Mouse (Mus musculus) frontal cortex, adult (tissue): ENCODE results near the gene Xpo6.

Experiments used
- ATAC-seq: cut with Nextera tagmentation; 2 replicates; pipeline ENCODE4 v1.9.2; 2017; ENCODE audit warnings: mild to moderate bottlenecking, moderate library complexity, mixed read lengths; ENCODE audit not compliant: low TSS enrichment

Gene Xpo6

GRCm38 (mm10) chr7:126194175-126194574 is 6.1 kb downstream of the Xpo6 start:
- no peak for ATAC-seq

- no peak for ATAC-seq
Measured at GRCm38 (mm10) chr7:126191471-126191870, 8.8 kb downstream of the Xpo6 start.

GRCm38 (mm10) chr7:126189517-126189916 is 10.8 kb downstream of the Xpo6 start:
- no peak for ATAC-seq

- no peak for ATAC-seq
Measured at GRCm38 (mm10) chr7:126185999-126186398, 14.3 kb downstream of the Xpo6 start.

GRCm38 (mm10) chr7:126183583-126183982 is 16.7 kb downstream of the Xpo6 start:
- ATAC-seq: no peak

GRCm38 (mm10) chr7:126181487-126181886 is 18.8 kb downstream of the Xpo6 start:
- no peak for ATAC-seq

- ATAC-seq: no peak
Measured at GRCm38 (mm10) chr7:126180956-126181355, 19.3 kb downstream of the Xpo6 start.

GRCm38 (mm10) chr7:126178804-126179203 is 21.5 kb downstream of the Xpo6 start:
- ATAC-seq: no peak

- ATAC-seq: no peak
Measured at GRCm38 (mm10) chr7:126175999-126176398, 24.3 kb downstream of the Xpo6 start.

- ATAC-seq: peak; percentile 48; the same call in 1 of the 2 replicates
Measured at GRCm38 (mm10) chr7:126175456-126175855, 24.8 kb downstream of the Xpo6 start.

- no peak for ATAC-seq
Measured at GRCm38 (mm10) chr7:126174863-126175262, 25.4 kb downstream of the Xpo6 start.

- no peak for ATAC-seq
Measured at GRCm38 (mm10) chr7:126172001-126172400, 28.3 kb downstream of the Xpo6 start.

- ATAC-seq: no peak
Measured at GRCm38 (mm10) chr7:126168584-126168983, 31.7 kb downstream of the Xpo6 start.

GRCm38 (mm10) chr7:126167426-126167825 is 32.9 kb downstream of the Xpo6 start:
- no peak for ATAC-seq

- ATAC-seq: no peak
Measured at GRCm38 (mm10) chr7:126166571-126166970, 33.7 kb downstream of the Xpo6 start.

- no peak for ATAC-seq
Measured at GRCm38 (mm10) chr7:126158238-126158637, 42.1 kb downstream of the Xpo6 start.

- no peak for ATAC-seq
Measured at GRCm38 (mm10) chr7:126155746-126156145, 44.6 kb downstream of the Xpo6 start.

- no peak for ATAC-seq
Measured at GRCm38 (mm10) chr7:126154731-126155130, 45.6 kb downstream of the Xpo6 start.

GRCm38 (mm10) chr7:126152324-126152723 is 48.0 kb downstream of the Xpo6 start:
- no peak for ATAC-seq

- ATAC-seq: no peak
Measured at GRCm38 (mm10) chr7:126146156-126146555, 54.1 kb downstream of the Xpo6 start.

- no peak for ATAC-seq
Measured at GRCm38 (mm10) chr7:126144364-126144763, 55.9 kb downstream of the Xpo6 start.

GRCm38 (mm10) chr7:126137850-126138249 is 62.5 kb downstream of the Xpo6 start:
- ATAC-seq: no peak

- no peak for ATAC-seq
Measured at GRCm38 (mm10) chr7:126135391-126135790, 64.9 kb downstream of the Xpo6 start.

- ATAC-seq: no peak
Measured at GRCm38 (mm10) chr7:126134634-126135321, 65.5 kb downstream of the Xpo6 start.
